8 mouse cellular contexts compared by ENCODE assay signal in the genomic region with DNA sequence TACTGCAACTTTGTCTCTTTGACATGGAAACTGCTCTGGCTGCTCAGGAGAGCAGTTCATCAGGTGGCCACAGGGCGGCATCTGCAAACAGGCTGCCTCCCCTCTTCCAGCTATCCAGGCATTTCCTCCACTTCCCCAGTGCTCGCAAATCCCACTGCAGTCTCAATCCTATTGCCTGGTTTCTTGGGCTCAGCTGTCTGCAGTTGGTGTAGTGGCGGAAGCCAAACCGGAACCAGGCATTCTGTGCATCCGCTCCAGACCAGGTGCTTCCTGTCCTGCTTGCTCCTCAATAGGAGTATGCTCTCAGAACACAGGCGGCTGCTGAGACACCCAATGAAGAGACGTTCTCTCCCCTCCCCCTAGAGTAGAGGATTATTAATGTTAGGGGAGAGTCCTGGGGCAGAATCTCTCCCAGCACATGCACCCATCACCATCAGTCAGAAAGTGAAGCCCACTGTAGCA. TPM values are rescaled to one million over a fixed set of nuclear protein-coding genes. Genes with fewer than 3 reads are reported as not detected.
DNase-seq lines count a peak whose midpoint lies in the region; ATAC-seq lines count a peak whose summit lies in the region.

No protein-coding gene starts in this region.

- WGBS in liver, embryonic 12.5 days (ENCODE audit: insufficient replicate concordance) = 20% methylated on average over 7 of the region's 7 CpGs
- WGBS in neural tube, embryonic 15.5 days = 58% methylated on average over 7 of the region's 7 CpGs

- peak overlapping the region; percentile 97 for H3K9ac ChIP-seq in liver, embryonic 12.5 days
- no peak overlapping the region for H3K9ac ChIP-seq in neural tube, embryonic 15.5 days (replicated peaks)

- H3K4me2 ChIP-seq in liver, embryonic 12.5 days = peak overlapping the region; percentile 96
- no peak overlapping the region for H3K4me2 ChIP-seq in neural tube, embryonic 15.5 days

- peaks cover 74% of the 10 kb centered on the region for H3K36me3 ChIP-seq in liver, embryonic 12.5 days
- peaks cover 37% of the 10 kb centered on the region for H3K36me3 ChIP-seq in neural tube, embryonic 15.5 days

- 0 out of 2 replicates have a peak overlapping the region, but pooled peaks have one; percentile 7 for H3K4me3 ChIP-seq in liver, embryonic 12.5 days
- H3K4me3 ChIP-seq in neural tube, embryonic 15.5 days (replicated peaks) = no peak overlapping the region

- no peak for ATAC-seq in liver, embryonic 12.5 days
- no peak for ATAC-seq in neural tube, embryonic 15.5 days (ENCODE audit: low FRiP score)
- ATAC-seq in monocyte, adult 5-6 weeks (replicated peaks; ENCODE audit: insufficient number of reproducible peaks, low FRiP score, low TSS enrichment, poor library complexity, severe bottlenecking) = no peak

- peak; percentile 53 for DNase-seq in urinary bladder, postnatal 14 days (ENCODE audit: low spot score)
- DNase-seq in urinary bladder, adult 18-20 months (ENCODE audit: low spot score in 2 of 2) = no peak
- peak; percentile 42 for DNase-seq in embryo, embryonic 9.5 days (ENCODE audit: extremely low spot score)
- DNase-seq in heart, adult 18-20 months = peak; percentile 75 to 93
- DNase-seq in kidney, adult 18-20 months = peak; percentile 68

- peaks cover 57% of the 10 kb centered on the region for H3K4me1 ChIP-seq in liver, embryonic 12.5 days
- peaks cover 22% of the 10 kb centered on the region for H3K4me1 ChIP-seq in neural tube, embryonic 15.5 days

- peak overlapping the region; percentile 97 for H3K27ac ChIP-seq in liver, embryonic 12.5 days
- H3K27ac ChIP-seq in neural tube, embryonic 15.5 days (replicated peaks) = peak overlapping the region; percentile 60

- no peaks in the 10 kb centered on the region for H3K9me3 ChIP-seq in liver, embryonic 12.5 days (replicated peaks)
- no peaks in the 10 kb centered on the region for H3K9me3 ChIP-seq in neural tube, embryonic 15.5 days (replicated peaks)

- peaks cover 7% of the 10 kb centered on the region; the same call in 1 of the 2 replicates for H3K27me3 ChIP-seq in liver, embryonic 12.5 days (replicated peaks)
- peaks cover 36% of the 10 kb centered on the region for H3K27me3 ChIP-seq in neural tube, embryonic 15.5 days (replicated peaks)

RNA-seq across cellular contexts. Expression of a gene that starts 1.4 kb away (rescaled TPM):
- total RNA-seq in heart, adult 18-20 months (2021) = 1 to 10 TPM; 3.1 to 4.4 TPM
- 82.3 and 83.1 TPM in 2 replicates for polyA plus RNA-seq in liver, embryonic 12.5 days (2016; fragmentation: Nextera tagmentation; extraction: Ambion mirVana)
- polyA plus RNA-seq in neural tube, embryonic 15.5 days (2015; fragmentation: Nextera tagmentation; extraction: Ambion mirVana) = 3.1 and 6.1 TPM in 2 replicates
- 41.7 to 46.2 TPM (median 45.0 TPM) in 3 replicates for total RNA-seq in monocyte, adult 5-6 weeks (2017)

RNA-seq across cellular contexts. Expression of a gene that starts 12.2 kb away (rescaled TPM):
- 10 to 100 TPM; 31.4 to 32.7 TPM for total RNA-seq in heart, adult 18-20 months (2021)
- 12.5 and 12.9 TPM in 2 replicates for polyA plus RNA-seq in liver, embryonic 12.5 days (2016; fragmentation: Nextera tagmentation; extraction: Ambion mirVana)
- polyA plus RNA-seq in neural tube, embryonic 15.5 days (2015; fragmentation: Nextera tagmentation; extraction: Ambion mirVana) = 12.3 and 14.1 TPM in 2 replicates
- total RNA-seq in monocyte, adult 5-6 weeks (2017) = 29.0 to 50.5 TPM (median 36.3 TPM) in 3 replicates

RNA-seq across cellular contexts. Expression of a gene that starts 13.8 kb away (rescaled TPM):
- total RNA-seq in heart, adult 18-20 months (2021) = 10 to 100 TPM; 34.2 to 45.1 TPM
- polyA plus RNA-seq in liver, embryonic 12.5 days (2016; fragmentation: Nextera tagmentation; extraction: Ambion mirVana) = 57.3 and 62.0 TPM in 2 replicates
- polyA plus RNA-seq in neural tube, embryonic 15.5 days (2015; fragmentation: Nextera tagmentation; extraction: Ambion mirVana) = 66.7 and 75.1 TPM in 2 replicates
- total RNA-seq in monocyte, adult 5-6 weeks (2017) = 40.1 to 46.6 TPM (median 44.7 TPM) in 3 replicates

RNA-seq across cellular contexts. Expression of a gene that starts 22.9 kb away (rescaled TPM):
- total RNA-seq in heart, adult 18-20 months (2021) = under 1 TPM; 0.40 to 0.69 TPM
- 11.0 and 12.0 TPM in 2 replicates for polyA plus RNA-seq in liver, embryonic 12.5 days (2016; fragmentation: Nextera tagmentation; extraction: Ambion mirVana)
- 1.4 and 1.8 TPM in 2 replicates for polyA plus RNA-seq in neural tube, embryonic 15.5 days (2015; fragmentation: Nextera tagmentation; extraction: Ambion mirVana)
- 6.4 to 8.9 TPM (median 8.2 TPM) in 3 replicates for total RNA-seq in monocyte, adult 5-6 weeks (2017)

RNA-seq across cellular contexts. Expression of a gene that starts 37.2 kb away (rescaled TPM):
- 10 to 100 TPM; 11.2 to 13.4 TPM for total RNA-seq in heart, adult 18-20 months (2021)
- polyA plus RNA-seq in liver, embryonic 12.5 days (2016; fragmentation: Nextera tagmentation; extraction: Ambion mirVana) = 36.4 and 37.4 TPM in 2 replicates
- polyA plus RNA-seq in neural tube, embryonic 15.5 days (2015; fragmentation: Nextera tagmentation; extraction: Ambion mirVana) = 20.3 and 33.1 TPM in 2 replicates
- total RNA-seq in monocyte, adult 5-6 weeks (2017) = 92.1 to 198 TPM (median 119 TPM) in 3 replicates

Comparison
In these comparisons a context has a peak if more than half of its experiments do, and no peak if none do; other contexts are left out.
1. DNase-seq: peak in urinary bladder, postnatal 14 days (single experiment), embryo, embryonic 9.5 days (single experiment), heart, adult 18-20 months (2 of 2) and kidney, adult 18-20 months (single experiment); none in urinary bladder, adult 18-20 months (0 of 2).